Mouse (Mus musculus): Measurements from ENCODE around the gene Pogz.

- TF ChIP-seq CTCF (IDR thresholded peaks at IDR 0.05; ENCODE audit: low read depth), result no peak
- no peak for TF ChIP-seq EP300 (IDR thresholded peaks at IDR 0.05; ENCODE audit: low read depth)
Observed at GRCm38 (mm10) chr3:94808296-94808695, 29.1 kb upstream of the Pogz start.
